Mouse (Mus musculus): ENCODE data around the gene Ehhadh. TPM values are rescaled to one million over a fixed set of nuclear protein-coding genes. Genes with fewer than 3 reads are reported as not detected.

The Ehhadh gene
- polyA plus RNA-seq, 1 experiment from 2014 or later: 1.8 TPM

GRCm38 (mm10) chr16:21727421-21727820 is 60.2 kb downstream of the Ehhadh start:
- H3K4me2 ChIP-seq (ENCODE audit: low read length): no peak overlapping the region
- no peak overlapping the region for H3K4me3 ChIP-seq (ENCODE audit: low read depth, low read length)
- H3K4me1 ChIP-seq (ENCODE audit: control insufficient read depth, insufficient read depth, low read length): no peaks in the 10 kb centered on the region
- no peak overlapping the region for H3K9ac ChIP-seq (ENCODE audit: low read depth, low read length)
- no peaks in the 10 kb centered on the region for H3K9me3 ChIP-seq (replicated peaks; ENCODE audit: control insufficient read depth, low read length, poor library complexity, severe bottlenecking)
- ATAC-seq: no peak
- no peak overlapping the region for H3K27ac ChIP-seq (ENCODE audit: low read length)
- 90% methylated on average over 3 of the region's 3 CpGs for WGBS
- no peaks in the 10 kb centered on the region for H3K27me3 ChIP-seq (ENCODE audit: control insufficient read depth, insufficient read depth, low read depth, low read length)
- no peaks in the 10 kb centered on the region for H3K36me3 ChIP-seq (ENCODE audit: control insufficient read depth, insufficient read depth, low read length)

GRCm38 (mm10) chr16:21724261-21724660 is 63.3 kb downstream of the Ehhadh start:
- WGBS: 94% methylated on average over 1 of the region's 1 CpGs
- Histone ChIP-seq H3K9ac (ENCODE audit: low read depth, low read length) (no peak overlapping the region), H3K4me3 (ENCODE audit: low read depth, low read length) (no peak overlapping the region), H3K4me2 (ENCODE audit: low read length) (no peak overlapping the region), H3K9me3 (replicated peaks; ENCODE audit: control insufficient read depth, low read length, poor library complexity, severe bottlenecking) (no peaks in the 10 kb centered on the region), H3K4me1 (ENCODE audit: control insufficient read depth, insufficient read depth, low read length) (no peaks in the 10 kb centered on the region), H3K36me3 (ENCODE audit: control insufficient read depth, insufficient read depth, low read length) (no peaks in the 10 kb centered on the region), H3K27me3 (ENCODE audit: control insufficient read depth, insufficient read depth, low read depth, low read length) (no peaks in the 10 kb centered on the region), H3K27ac (ENCODE audit: low read length) (no peak overlapping the region)
- ATAC-seq: no peak

- 95% methylated on average over 7 of the region's 7 CpGs for whole genome bisulfite sequencing
- Histone ChIP-seq H3K4me2 (ENCODE audit: low read length) (no peak overlapping the region), H3K4me1 (ENCODE audit: control insufficient read depth, insufficient read depth, low read length) (no peaks in the 10 kb centered on the region), H3K36me3 (ENCODE audit: control insufficient read depth, insufficient read depth, low read length) (no peaks in the 10 kb centered on the region), H3K9ac (ENCODE audit: low read depth, low read length) (no peak overlapping the region), H3K27ac (ENCODE audit: low read length) (no peak overlapping the region), H3K4me3 (ENCODE audit: low read depth, low read length) (no peak overlapping the region), H3K9me3 (replicated peaks; ENCODE audit: control insufficient read depth, low read length, poor library complexity, severe bottlenecking) (no peaks in the 10 kb centered on the region), H3K27me3 (ENCODE audit: control insufficient read depth, insufficient read depth, low read depth, low read length) (no peaks in the 10 kb centered on the region)
- no peak for ATAC-seq
Measured at GRCm38 (mm10) chr16:21719770-21720169, 67.8 kb downstream of the Ehhadh start.

GRCm38 (mm10) chr16:21714516-21714915 is 73.1 kb downstream of the Ehhadh start:
- no peak overlapping the region for H3K9ac ChIP-seq (ENCODE audit: low read depth, low read length)
- H3K27ac ChIP-seq (ENCODE audit: low read length): no peak overlapping the region
- no peaks in the 10 kb centered on the region for H3K4me1 ChIP-seq (ENCODE audit: control insufficient read depth, insufficient read depth, low read length)
- 90% methylated on average over 10 of the region's 10 CpGs for WGBS
- no peaks in the 10 kb centered on the region for H3K27me3 ChIP-seq (ENCODE audit: control insufficient read depth, insufficient read depth, low read depth, low read length)
- no peak overlapping the region for H3K4me3 ChIP-seq (ENCODE audit: low read depth, low read length)
- H3K9me3 ChIP-seq (replicated peaks; ENCODE audit: control insufficient read depth, low read length, poor library complexity, severe bottlenecking): no peaks in the 10 kb centered on the region
- no peak for ATAC-seq
- H3K4me2 ChIP-seq (ENCODE audit: low read length): no peak overlapping the region
- H3K36me3 ChIP-seq (ENCODE audit: control insufficient read depth, insufficient read depth, low read length): no peaks in the 10 kb centered on the region

Other genes starting within 250 kb of the Ehhadh start
- gene 2510009E07Rik, start 93.1 kb downstream of the Ehhadh start, polyA plus RNA-seq (2015; fragmentation: Nextera tagmentation; extraction: Ambion mirVana): 50.4 and 55.3 TPM in 2 replicates
- 6.4 TPM in 2 replicates for gene Map3k13, start 6.5 kb upstream of the Ehhadh start, polyA plus RNA-seq (2015; fragmentation: Nextera tagmentation; extraction: Ambion mirVana)
- 40.1 and 42.2 TPM in 2 replicates for gene Tmem41a, start 159.7 kb upstream of the Ehhadh start, polyA plus RNA-seq (2015; fragmentation: Nextera tagmentation; extraction: Ambion mirVana)
- 0.58 and 0.92 TPM in 2 replicates for gene Liph, start 207.9 kb upstream of the Ehhadh start, polyA plus RNA-seq (2015; fragmentation: Nextera tagmentation; extraction: Ambion mirVana)
- gene Senp2, start 221.7 kb upstream of the Ehhadh start, polyA plus RNA-seq (2015; fragmentation: Nextera tagmentation; extraction: Ambion mirVana): 47.7 and 49.4 TPM in 2 replicates